Comparison of ENCODE assay signal across 25 mouse cellular contexts in genomic region chr6:97985658-97986057, GRCm38 (mm10).
"Had no signal": no experiment of that assay in that cellular context is flagged by ENCODE, and none has a peak within 500 bp of the region (broad histone marks: within the 10 kb centered on the region; RNA-seq: fewer than 3 reads in every experiment).

No protein-coding gene starts in this region.

- H3K4me3 ChIP-seq: gastrocnemius, adult 2 months; heart, embryonic 15.5 days; hindbrain, embryonic 10.5 days; hindbrain, embryonic 12.5 days; layer of hippocampus, adult 2 months; left cerebral cortex, adult 2 months; limb, embryonic 13.5 days; limb, embryonic 15.5 days; liver, embryonic 12.5 days had no signal

- H3K4me1 ChIP-seq: hindbrain, embryonic 12.5 days; limb, embryonic 13.5 days; limb, embryonic 15.5 days; liver, embryonic 12.5 days had no signal

- H3K27ac ChIP-seq: gastrocnemius, adult 2 months; heart, embryonic 15.5 days; hindbrain, embryonic 10.5 days; hindbrain, embryonic 12.5 days; hindbrain, embryonic 14.5 days; layer of hippocampus, adult 2 months; left cerebral cortex, adult 2 months; limb, embryonic 13.5 days; limb, embryonic 15.5 days; liver, embryonic 12.5 days; liver, embryonic 14.5 days had no signal

- DNase-seq: gastrocnemius, adult 2 months; gastrocnemius, postnatal 10 days; gastrocnemius, postnatal 25 days; heart, adult 18-20 months; heart, postnatal 14 days; heart, postnatal 4 days; kidney, adult 18-20 months; kidney, adult 8-10 months; kidney, postnatal 10 days; kidney, postnatal 25 days; kidney, postnatal 4 days; left cerebral cortex, postnatal 4 days had no signal

- H3K36me3 ChIP-seq: heart, embryonic 15.5 days; hindbrain, embryonic 10.5 days; hindbrain, embryonic 12.5 days; limb, embryonic 13.5 days; limb, embryonic 15.5 days; liver, embryonic 12.5 days had no signal

- H3K4me2 ChIP-seq: heart, embryonic 15.5 days; hindbrain, embryonic 12.5 days; hindbrain, embryonic 14.5 days; limb, embryonic 13.5 days; limb, embryonic 15.5 days; liver, embryonic 12.5 days had no signal

- H3K27me3 ChIP-seq: heart, embryonic 15.5 days; hindbrain, embryonic 12.5 days; limb, embryonic 13.5 days; limb, embryonic 15.5 days; liver, embryonic 12.5 days had no signal

- H3K9ac ChIP-seq: heart, embryonic 15.5 days; hindbrain, embryonic 12.5 days; hindbrain, embryonic 14.5 days; limb, embryonic 13.5 days; limb, embryonic 15.5 days; liver, embryonic 12.5 days; liver, embryonic 14.5 days had no signal

- ATAC-seq: hindbrain, embryonic 16.5 days; inflammation-experienced regulatory T-cells, adult 6 months; intestine, postnatal 0 days; liver, embryonic 12.5 days had no signal

- H3K9me3 ChIP-seq: heart, embryonic 15.5 days; hindbrain, embryonic 10.5 days; hindbrain, embryonic 12.5 days; limb, embryonic 13.5 days; limb, embryonic 15.5 days; liver, embryonic 12.5 days had no signal
